Mouse (Mus musculus) c-Kit-negative CD71-positive TER-119-positive erythroid progenitor cells, embryonic 14.5 days (primary cell): ENCODE measurements around the gene Ptpdc1.
A peak's percentile ranks its signal among the peaks of the same experiment; 100 is the strongest.

Experiments used
- DNase-seq: peaks from one replicate; pipeline ENCODE4 v3.0.0-alpha.2; 2013; ENCODE audit warnings: low read depth, low spot score

Ptpdc1 gene

DNA sequence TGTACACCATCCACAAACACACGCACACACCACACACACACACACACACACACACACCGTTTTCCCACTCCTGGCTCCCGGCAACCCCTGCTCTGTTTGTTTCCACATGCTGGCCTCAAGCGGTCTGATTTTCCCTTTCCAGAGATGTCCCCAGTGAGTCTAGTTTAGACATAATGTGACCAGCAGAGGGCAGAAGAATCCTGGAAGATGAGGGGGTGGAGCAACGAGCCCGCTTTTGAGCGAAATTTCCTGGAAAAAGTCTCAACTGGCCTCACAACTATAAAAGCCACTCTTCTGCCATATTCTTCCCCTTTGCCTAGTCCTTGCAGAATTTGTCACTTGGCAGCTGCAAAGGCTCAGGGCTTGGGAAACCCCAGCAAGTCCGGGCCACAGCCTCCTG, 30.2 kb upstream of the Ptpdc1 start:
- no peak for DNase-seq

DNA sequence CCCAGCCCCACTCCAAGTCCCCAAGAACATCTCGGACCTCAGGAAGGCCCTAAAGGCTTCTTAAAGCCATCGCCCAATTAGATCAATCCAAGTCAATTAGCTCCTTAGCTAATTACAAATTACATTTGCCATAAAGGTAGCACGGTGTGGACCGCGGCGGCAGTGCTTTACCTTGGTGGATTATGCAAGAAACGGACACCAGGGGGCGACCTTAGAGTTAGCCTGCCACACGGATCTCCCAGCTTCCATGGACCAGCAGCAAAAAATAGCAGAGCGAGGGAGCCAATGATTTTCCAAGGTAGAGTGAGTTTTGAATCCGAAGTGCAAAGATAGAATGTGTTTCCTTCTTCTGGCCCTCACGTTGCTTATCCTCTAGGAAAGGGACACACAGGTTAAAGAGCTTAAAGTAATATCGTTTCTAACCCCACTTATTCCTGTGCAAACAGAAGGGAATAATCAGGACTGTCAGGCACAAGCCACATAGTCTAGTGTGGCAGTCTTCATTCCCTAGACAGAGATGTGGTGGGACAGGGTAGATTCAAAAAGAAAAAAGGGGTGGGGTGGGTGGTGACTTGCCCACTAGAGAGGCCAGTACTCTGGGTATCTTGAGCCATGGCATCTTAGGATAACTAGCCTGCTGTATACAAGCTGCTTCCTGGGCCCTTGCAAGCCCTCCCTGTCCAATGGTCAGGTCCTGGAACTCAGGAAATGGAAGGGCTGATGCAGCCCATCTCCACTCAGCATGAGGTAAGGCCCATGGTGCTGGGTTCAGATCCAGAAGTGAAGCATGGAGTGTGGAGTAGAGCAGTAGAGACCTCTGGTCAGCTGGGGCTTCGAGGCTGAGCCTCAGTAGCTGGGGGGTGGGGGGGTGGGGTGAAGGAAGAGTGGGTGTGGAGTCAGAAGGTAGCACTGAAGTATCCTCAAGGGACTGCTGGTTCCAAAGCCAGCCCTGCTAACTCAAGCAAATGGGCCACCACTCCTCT, 28.6 kb upstream of the Ptpdc1 start:
- DNase-seq, result no peak

DNA sequence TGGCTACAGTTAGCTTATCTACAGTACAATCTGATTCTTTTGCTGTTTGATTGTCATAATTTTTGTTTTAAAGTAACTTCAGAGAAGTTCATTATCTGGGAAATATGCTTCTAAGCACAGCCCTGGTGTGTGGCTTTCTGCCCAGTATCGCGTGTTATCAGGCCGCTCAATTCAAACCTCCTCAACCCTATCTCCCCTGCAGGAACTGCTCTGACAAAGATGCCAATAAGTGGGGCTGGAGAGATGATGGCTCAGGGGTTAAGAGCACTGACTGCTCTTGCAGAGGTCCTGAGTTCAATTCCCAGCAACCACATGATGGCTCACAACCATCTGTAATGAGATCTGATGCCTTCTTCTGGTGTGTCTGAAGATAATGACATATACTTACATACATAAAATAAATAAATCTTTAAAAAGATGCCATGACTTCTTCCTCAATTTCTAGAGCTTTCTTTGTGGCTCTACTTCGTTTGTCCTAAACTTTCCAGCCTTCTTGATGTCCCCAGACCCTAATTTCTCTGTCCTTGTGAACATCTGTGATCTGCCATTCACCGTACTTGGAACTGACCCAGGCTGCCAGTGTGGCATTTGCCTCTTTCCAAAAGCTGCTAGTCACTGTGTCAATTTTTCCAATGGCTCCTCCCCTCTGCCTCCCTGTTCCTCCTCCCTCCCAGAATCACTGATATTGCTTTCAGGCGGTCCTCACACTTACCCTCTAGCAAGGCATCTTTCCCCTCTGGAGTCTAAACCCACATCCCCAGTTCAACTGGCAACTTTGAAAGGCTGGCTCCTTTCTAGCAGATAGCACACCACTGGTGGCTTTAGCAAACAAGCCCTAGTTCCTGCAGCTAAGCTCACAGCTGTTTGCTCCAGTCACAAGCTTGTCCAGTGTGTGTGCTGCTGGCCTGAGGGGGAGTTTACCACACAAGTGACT, 25.9 kb upstream of the Ptpdc1 start:
- no peak for DNase-seq

DNA sequence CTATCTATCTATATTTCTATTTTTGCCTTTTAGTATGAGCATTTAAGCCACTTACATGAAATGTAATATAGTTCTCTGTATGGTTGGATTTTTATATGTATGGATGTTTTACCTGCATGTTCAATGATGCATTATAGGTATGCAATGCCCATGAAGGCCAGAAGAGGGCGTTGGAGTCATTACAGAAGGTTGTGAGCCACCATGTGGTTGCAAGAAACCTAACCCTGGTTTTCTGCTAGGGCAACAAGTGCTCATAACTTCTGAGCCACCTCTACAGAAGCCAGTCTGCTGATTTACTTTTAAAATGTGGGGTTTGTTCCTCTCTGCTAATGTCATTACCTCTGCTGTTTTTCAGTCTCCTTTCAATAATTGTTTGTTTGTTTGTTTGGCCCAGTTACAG, 25.2 kb upstream of the Ptpdc1 start:
- no peak for DNase-seq

DNA sequence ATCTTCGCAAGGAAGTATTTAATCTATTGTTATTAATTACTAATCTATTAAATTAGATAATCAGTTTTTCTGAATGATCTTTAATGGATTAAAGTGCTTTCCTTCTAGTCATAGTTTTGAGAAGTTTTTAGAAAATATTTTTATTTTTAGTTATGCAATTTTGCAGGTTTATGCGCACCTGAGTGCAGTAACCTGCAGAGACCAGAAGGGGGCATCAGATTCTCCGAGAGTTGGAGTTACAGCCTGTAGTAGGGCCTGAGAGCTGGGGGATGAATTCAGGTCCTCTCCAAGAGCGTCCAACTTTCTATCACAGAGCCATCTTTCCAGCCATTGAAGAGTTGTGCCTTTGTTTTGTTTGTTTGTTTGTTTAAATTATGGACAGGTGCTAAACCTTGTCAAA, 21.2 kb upstream of the Ptpdc1 start:
- DNase-seq, result no peak

DNA sequence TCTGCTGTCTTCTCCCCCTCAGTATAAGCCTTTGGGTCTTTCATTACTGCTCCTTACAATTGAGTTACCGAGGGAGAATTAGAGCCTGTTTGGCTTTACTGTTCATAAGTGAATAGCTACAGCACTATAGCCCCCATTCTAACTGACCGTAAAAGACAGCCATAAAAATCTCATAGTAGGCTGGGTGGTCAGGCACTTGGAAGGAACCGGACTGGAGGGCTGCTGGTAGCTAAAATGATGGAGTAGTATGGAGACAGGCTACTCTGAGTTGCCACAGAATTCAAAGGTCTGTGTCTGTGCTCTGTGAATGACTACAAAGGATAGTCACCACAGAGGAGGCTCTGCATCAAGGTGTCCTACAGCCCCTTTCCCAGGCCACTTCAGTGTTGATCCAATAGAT, 18.5 kb upstream of the Ptpdc1 start:
- no peak for DNase-seq

DNA sequence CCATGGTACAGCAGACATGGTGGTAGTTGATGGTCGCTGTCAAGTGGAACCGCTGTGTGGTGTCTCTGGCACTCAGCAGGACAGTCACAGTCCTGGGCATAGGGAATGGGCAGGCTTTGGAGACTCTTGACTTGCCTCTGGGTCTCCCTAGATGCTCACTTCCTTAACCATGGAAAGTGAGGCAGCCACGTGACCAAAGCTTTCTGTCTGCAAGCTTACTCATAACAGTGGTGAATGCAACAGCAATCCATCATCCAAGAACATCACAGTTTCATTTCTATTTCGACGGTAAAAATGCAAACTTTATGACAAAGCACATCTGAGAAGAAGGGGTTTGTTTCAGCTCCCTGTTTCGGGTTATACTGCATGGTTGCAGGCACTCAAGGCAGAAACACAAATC, 17.6 kb upstream of the Ptpdc1 start:
- no peak for DNase-seq

DNA sequence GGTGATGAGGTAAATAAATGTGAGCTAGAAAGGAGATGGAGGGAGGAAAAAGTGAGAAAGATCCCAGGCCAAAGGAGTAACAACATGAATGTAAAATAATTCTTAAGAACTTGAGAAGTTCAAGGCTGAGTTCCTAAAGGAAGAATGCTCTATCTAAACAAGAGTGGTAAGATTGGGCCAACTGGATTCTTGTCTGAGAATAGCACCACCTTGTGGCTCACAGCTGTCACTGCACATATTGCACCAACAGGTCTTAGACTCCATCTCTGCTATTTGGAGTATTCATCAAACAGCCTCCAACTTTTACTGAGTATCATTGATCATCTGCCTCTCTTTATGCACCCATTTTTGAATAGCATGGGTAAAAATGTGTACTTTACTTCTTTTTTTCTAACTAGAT, 14.1 kb upstream of the Ptpdc1 start:
- DNase-seq, result peak; percentile 22

DNA sequence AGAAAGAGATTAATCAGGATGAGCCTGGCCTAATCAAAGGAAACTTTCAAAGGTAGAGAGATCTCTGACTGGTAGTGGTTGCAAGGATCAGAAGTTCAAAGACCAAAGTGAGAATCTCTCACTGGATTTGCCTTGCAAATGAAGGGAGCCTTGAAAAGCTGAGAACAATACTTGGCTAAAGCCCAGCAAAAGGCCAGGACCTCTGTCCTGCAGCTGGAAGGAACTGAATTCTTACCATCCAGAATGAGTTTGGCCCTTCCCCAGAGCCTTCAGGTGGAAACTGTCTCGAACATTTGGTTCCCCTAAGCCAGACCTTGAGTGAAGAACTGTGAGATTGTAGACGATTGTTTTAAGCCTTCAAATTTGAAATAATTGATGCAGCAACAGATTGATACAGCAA, 12.2 kb upstream of the Ptpdc1 start:
- no peak for DNase-seq

DNA sequence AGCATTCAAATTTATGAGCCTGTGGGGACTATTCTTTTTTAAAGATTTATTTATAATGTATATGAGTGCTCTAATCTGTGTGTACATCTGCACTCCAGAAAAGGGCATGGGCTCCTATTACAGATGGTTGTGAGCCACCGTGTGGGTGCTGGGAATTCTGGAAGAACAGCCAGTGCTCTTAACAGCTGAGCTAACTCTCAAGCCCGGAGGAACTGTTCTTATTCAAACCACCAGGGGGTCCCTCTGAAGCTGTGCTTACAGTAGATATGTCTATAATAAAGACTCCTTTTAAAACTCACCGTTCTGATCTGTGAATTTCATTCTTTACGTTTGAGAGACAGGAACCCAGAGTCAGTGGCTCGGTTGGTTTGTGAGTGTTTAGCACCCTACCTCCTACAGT, 6.2 kb upstream of the Ptpdc1 start:
- DNase-seq, result no peak

DNA sequence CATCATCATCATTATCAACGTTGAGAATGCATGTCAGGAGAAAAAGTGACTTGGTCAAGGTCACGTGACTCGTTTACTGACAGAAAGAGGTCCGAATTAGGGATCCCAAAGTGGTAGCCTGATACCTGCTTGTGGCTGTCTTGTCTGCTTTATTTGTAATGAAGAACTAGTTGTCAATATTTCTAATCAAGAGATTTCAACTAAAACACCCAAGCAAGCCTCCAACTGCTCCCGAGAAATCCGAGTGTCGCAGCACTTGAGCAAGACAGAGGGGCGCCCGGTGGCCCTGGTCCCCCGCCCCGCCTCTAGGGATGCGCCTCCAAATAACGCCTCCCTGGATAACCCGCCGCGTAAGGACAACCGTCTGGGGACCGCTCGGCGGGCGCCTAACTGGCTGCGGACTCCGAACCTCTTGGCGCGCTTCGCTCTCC, 481 bp downstream of the Ptpdc1 start:
- DNase-seq, result no peak

DNA sequence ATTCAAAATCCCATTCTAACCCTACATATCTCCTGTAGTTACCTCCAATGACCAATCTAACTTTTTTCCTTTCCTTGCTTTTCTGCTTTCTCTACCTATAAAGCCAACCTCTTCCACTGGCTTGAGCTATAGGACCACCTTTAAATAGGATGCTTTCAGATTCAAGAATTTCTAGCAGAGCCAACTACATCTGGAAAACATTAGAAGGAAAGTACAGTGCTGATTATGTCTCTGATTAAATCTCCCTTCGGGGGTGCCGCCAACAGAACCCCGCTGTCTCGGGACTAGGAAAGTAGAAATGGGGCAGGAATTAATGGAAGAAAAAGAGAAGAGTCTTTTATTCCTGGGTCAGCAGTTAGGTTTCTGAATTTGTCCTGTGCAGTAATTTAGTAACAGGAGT, 6.6 kb downstream of the Ptpdc1 start:
- DNase-seq, result no peak

DNA sequence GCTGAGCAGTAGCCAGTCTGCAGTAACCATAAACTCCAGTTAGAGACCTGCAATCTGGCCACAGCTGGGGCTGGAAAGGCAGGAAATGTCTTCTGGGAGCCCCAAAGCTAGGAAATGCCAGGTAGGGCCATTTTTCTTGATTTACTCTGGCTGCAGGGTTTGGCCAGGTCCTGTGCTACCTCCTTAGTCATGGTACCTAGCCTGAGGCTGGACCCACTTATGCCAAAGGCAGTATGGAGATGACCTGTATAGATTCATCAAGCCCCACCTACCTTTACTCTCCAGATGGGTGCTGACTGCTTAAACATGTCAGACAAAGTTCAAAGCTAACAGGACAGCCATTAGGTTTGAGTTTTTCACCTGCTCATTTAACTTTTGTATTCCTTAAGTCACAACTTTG, 7.7 kb downstream of the Ptpdc1 start:
- no peak for DNase-seq

DNA sequence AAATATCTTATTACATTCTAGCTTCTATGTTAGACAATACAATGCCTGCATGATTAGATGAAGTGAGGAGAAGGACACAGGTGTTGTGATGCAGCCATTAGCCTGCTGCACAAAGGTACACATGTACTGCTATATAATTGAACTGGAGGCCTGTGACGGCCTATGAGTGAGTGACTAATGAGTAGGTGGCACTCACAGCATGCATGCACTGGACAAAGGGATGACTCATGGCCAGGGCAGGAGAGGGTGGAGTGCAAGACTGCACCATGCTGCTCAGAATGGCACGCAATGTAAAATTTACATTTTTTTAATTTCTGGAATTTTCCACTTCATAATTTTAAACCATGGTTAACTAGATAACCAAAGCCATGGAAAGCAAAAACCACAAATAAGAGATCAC, 10.9 kb downstream of the Ptpdc1 start:
- no peak for DNase-seq

DNA sequence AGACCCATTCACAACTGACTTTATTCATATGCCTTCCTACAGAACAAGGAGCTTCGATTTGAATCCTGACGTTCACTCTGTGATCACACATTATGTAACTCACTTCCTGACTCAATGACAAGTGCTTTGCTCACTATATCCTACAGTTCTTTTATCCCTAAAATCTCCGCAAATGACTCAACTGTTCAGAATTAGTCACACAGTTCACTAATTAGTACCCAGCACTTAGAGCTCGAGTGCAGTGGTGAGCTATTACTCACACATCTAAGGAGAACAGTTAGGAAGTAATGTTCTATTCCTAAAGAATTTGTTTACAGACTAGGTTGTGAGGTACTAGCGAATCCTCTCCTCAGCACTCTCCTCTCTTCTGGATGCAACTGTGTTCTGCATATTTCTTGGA, 16.4 kb downstream of the Ptpdc1 start:
- no peak for DNase-seq

DNA sequence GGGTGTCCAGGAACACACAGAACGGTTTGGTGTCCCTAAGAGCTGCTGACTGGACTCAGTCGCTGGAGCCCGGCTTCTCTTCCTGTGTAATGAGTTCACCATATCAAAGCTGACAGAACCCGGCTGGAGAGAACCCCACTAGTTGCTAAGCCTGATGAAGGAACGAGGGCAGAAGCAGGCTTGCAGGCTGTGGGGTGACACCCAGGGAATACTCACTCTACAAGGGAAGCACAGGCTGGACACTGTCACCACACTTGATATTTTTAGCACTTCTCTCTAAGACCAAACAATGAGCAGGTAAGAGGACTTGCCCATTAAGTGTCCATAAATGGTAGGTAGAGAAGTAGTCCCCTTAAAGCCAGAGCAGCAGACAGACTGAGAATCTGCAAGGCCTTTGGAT, 20.9 kb downstream of the Ptpdc1 start:
- DNase-seq, result no peak

DNA sequence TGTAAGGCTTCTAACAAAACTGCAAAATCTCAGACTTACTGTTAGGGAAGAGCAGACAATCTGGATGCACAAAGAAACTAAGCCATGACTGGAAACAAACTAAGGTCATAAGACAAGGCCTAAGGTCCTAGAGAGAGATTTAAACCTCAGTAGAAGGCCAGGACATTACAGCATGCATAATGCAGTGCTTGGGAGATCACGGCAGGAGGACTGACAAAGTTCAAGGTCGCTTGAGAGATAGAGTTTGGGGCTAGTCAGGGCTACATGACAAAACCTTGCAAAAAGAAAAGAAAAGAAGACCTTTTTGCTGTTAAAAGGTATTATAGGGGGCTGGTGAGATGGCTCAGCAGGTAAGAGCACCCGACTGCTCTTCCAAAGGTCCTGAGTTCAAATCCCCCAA, 22.2 kb downstream of the Ptpdc1 start:
- no peak for DNase-seq

DNA sequence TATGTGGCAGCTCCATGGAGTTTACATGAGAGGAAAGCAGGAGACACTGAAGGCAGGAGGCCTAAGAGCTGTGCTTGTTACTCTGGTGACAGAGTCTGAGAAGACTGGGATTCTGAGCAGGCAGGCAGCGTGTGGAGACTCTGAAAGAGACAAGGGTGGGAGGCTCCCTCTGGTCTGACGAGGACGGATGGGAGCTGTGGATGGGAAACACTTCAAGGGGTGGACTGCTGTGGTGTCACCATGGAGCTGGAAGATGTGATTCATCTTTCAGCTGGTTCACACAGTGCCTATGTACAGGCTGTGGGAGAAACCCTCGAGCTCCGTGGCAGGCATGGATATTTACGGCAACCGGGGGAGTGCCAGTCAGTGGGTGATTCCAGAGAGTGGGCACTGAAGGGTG, 30.9 kb downstream of the Ptpdc1 start:
- DNase-seq, result no peak

DNA sequence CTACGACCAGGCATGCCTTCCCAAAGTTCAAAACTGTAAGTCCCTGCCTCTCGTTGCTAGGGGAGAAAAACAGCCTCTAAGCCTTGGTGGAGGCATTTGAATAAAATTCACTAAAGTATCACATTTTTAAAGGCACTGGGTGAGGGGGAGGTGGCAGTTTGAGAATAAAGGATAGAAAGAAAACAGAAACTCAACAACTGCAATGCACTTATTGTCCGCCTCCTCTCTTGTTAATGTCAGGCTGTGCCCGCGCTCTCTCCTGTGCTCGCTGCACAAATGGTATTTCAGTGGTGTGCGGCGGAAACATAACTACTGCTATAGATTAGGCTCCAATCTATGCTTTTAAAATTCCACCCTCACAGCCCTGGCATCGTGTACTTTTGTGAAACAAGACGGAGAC, 31.4 kb downstream of the Ptpdc1 start:
- DNase-seq, result no peak

DNA sequence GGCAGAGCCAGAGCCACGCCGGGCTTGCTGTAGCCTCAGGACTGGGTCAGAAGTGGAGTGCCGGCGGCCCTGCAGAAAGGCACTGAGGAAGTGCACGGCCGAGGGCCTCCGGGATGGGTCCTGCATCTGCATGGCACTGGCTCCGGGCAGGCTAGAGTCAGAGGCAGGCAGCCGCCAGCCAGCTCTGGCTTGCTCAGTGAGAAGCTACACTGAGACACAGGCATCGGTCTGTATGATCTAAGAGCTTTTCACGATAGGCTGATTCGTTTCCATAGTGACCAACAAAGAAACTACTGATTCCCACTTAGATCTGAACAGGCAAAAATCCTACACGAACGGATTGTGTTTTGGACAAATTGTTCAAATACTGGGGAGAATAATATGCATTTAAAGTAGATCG, 32.3 kb downstream of the Ptpdc1 start:
- no peak for DNase-seq

DNA sequence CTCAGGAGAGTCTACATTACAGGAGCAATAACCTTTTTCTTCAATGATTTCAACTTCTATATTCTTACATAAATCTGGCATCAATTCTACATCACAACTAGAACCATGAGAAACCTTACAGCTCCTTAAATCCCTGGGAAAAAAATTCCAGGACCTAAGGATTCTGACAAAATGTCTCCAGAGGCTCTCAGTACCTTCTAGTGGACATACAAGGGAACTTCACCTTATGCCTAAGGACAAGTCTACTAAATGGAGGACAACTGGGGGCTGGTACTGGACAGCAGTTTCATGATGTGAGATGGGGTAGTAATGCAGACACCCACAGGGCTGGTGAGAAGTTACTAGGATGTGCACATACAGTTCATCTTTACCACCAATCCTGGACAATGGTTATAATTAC, 34.7 kb downstream of the Ptpdc1 start:
- no peak for DNase-seq

DNA sequence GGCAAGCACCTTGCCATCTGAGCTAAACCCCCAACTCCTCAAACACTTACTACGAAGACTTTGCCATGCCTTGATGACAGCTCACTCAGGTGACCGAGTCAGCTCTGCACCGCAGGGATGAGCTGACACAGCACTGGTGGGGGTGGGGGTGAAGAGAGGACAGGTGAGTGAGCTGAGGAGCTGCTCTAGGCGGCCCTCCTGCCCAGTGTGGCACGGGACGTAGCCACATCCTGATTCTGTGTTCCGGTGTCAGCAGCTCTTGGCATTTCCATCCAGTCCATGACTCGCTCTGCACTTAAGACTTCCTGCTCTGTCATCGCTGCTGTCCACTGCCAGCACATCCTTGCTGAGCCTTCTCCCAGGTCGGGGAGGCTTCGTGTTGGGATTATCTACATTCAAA, 38.1 kb downstream of the Ptpdc1 start:
- DNase-seq, result no peak

DNA sequence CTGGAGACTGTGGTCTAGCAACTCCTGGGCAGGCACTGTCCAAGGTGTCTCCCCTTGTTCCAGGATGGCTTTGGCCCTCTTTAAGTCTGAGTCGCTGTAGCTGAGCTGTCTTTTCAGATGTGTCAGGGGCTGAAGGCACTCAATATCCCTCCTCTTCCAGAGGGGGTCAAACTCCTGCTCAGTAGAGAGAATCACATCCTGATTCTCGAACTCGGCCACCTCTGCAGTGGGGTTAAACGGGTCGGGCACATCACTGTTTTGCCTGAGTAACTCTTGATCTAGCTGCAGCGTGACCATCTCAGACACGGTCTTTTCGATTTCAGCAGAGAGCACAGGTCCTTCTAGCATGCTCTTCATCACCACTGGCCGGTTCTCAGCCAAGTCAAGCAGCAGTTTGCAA, 39.0 kb downstream of the Ptpdc1 start:
- no peak for DNase-seq
